Mouse (Mus musculus): ENCODE results near the gene Bmp8b.

DNA sequence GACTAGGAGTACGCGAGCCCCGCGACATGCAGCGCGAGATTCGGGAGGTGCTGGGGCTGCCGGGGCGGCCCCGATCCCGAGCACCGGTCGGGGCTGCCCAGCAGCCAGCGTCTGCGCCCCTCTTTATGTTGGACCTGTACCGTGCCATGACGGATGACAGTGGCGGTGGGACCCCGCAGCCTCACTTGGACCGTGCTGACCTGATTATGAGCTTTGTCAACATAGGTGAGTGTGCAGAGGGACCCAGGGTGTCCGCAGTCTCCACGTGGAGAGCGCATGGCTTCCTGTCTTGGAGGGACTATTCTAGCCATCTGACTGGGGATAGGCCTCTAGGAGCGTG, 456 bp downstream of the Bmp8b start:
- TF ChIP-seq CTCF (IDR thresholded peaks at IDR 0.05; ENCODE audit: low read depth, low read length) (no peak), POLR2A (IDR thresholded peaks at IDR 0.05; ENCODE audit: extremely low read depth, insufficient read depth, low read length) (no peak)
